Mouse (Mus musculus) kidney, adult 11 months (tissue): ENCODE results near the gene Aven.

ENCODE experiments used
- DNase-seq: peaks from one replicate; pipeline ENCODE4 v3.0.0; 2022

Aven gene

GRCm38 (mm10) chr2:112676175-112676574, 183.4 kb downstream of the Aven start:
- DNase-seq = no peak

- DNase-seq = no peak
Measured at GRCm38 (mm10) chr2:112676721-112677120, 184.0 kb downstream of the Aven start.

DNA sequence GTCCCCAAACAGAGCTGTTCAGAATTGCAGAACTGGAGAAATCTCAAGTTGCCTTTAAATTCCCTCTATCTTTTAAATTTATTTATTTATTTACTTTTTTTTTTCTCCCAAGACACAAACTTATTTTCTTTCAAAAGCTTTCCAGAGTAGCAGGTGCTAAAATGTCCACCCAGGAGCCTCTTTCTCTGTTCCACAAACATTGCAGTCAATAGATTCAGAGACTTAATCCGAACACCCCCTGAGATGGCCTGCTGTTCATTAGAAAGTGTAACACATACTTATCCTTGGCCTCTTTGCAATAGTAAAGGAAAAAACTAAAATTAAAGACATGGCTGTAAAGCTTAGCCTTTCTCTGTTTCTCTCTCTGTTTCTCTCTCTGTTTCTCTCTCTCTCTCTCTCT, 184.5 kb downstream of the Aven start:
- no peak for DNase-seq

DNA sequence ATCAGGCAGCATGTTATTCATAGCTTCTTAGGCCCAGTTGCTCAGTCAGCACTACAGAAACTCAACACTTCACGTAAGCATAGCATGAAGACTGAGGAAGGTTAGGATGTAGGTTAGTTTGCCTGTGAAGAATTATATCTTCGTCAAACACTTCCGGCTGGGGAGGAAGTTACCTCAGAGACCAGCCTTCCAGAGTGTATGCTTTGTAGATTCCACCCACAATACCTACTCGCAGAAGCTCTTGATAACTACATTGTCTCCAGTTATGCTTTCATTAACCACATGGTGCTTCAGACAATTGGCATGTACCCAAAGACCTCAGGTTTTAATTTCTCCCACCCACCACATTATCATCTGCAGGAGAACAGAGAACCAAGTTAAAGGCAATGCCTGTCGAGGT, 189.1 kb downstream of the Aven start:
- no peak for DNase-seq
